Mouse (Mus musculus) thymus, adult 2 months (tissue): ENCODE measurements at regions not wholly inside any gene's neighbourhood (a gene's known extent, or its start where the extent isn't known, plus 50 kb on each side); places are given as distances from the start of the nearest gene placed in this dataset.

ENCODE experiments used
- DNase-seq: peaks from one replicate; pipeline ENCODE4 v3.0.0; 2021
- H3K27ac ChIP-seq: fragments of 200-500 bp; 2 replicates; pipeline ENCODE4 v1.5.1; 2012; ENCODE audit warnings: low read length, control low read depth; ENCODE audit not compliant: control insufficient read depth, insufficient read depth
- H3K27me3 ChIP-seq: fragments of 200-500 bp; 2 replicates; pipeline ENCODE4 v1.6.1; 2012; ENCODE audit warnings: mild to moderate bottlenecking, low read length, moderate library complexity, mixed read lengths; ENCODE audit not compliant: control insufficient read depth, insufficient read depth
- H3K36me3 ChIP-seq: fragments of 200-500 bp; 2 replicates; pipeline ENCODE4 v1.6.1; 2012; ENCODE audit warnings: mild to moderate bottlenecking, low read length, moderate library complexity; ENCODE audit not compliant: control insufficient read depth, insufficient read depth
- H3K4me1 ChIP-seq: fragments of 200-500 bp; replicated peaks from 2 replicates; pipeline ENCODE4 v1.6.1; 2012; ENCODE audit warnings: low read length; ENCODE audit not compliant: control insufficient read depth, insufficient read depth
- H3K4me3 ChIP-seq: fragments of 200-500 bp; 2 replicates; pipeline ENCODE4 v1.5.1; 2012; ENCODE audit warnings: mild to moderate bottlenecking, low read length, control low read depth, moderate library complexity; ENCODE audit not compliant: control insufficient read depth, insufficient read depth
- CTCF ChIP-seq: fragments of 200-500 bp; IDR thresholded peaks from 2 replicates; pipeline ENCODE4 v1.5.1; 2012; ENCODE audit warnings: mild to moderate bottlenecking, control low read depth, low read length, moderate library complexity, borderline replicate concordance; ENCODE audit not compliant: control insufficient read depth, poor library complexity, insufficient read depth; ENCODE audit errors: extremely low read depth
- POLR2A ChIP-seq: fragments of 200-500 bp; IDR thresholded peaks from 2 replicates; pipeline ENCODE4 v1.6.1; 2012; ENCODE audit warnings: mild to moderate bottlenecking, low read length, control low read depth, moderate library complexity; ENCODE audit not compliant: control insufficient read depth, poor library complexity, insufficient read depth; ENCODE audit errors: extremely low read depth
- WGBS: fragments of 180-500 bp; shearing (Covaris S2); methylation state at CpG from one replicate; pipeline ENCODE4 v1.1.7; 2018; 5-methylcytosine and 5-hydroxymethylcytosine counted together

DNA sequence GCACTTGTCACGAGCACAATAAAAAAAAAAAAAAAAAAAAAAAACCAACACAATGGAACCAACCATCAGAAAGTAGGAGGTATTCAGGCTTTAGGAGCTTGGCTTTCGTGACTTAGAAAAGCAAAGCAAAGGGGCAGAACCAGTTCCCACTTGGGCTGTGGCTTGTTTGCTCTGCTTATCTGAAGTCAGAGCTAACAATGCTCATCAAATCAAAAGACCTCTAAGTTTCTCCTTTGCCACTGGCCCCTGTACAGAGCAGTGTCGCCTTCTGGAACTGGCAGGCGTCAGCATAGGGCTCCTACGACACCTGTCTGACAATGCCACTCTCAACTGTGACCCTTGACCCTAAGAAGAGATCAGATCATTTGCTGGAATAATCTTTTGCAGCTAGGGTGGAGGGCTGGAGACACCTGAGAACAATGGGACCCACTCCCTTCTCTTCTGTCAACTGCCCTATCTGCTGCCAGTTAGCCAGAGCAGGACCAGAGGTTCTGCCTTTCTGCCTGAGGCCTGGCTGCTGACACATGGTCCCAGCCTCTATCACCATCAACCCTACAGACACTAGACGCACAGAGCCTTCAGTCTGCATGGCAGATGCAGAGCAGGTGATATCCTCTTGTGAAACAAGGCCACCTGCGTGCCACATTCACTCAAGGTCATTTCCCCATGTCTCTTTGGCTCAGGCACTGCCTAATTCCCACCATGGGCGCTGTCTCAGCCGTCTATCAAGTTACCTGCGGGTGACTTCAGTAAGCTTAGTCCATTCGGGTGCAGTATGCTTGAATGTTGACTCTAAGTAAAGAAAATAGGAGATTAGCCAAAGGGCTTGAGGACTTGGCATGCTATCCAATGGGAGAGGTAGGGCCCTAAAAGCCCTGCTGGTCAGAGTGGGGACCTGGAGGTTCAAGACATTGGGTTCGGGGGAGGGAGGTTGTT, 136.1 kb upstream of the Zfp703 start:
- WGBS: 89% methylated on average over 12 of the region's 12 CpGs

DNA sequence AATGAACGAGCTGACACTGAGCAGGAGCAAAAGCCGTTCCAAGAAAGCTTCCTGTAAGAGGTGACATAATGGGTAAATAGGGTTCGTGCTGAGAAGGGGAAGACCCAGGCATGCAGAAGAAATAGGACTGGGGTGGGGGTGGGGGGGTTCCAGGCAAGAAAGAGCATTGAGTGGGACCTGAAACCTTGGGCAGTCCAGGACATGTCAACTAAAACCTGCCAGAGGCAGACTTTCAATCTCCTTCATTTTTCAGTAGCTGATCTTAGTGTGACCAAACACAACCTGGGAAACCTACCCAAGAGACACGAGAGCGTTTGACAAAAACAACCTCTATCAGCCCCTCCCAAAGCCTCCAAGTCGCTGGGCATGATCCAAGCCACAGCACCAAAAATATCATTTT, 133.4 kb upstream of the Zfp703 start:
- WGBS: 41% methylated on average over 6 of the region's 6 CpGs
- H3K36me3 ChIP-seq: no peaks in the 10 kb centered on the region
- DNase-seq: no peak
- peaks cover 18% of the 10 kb centered on the region for H3K4me1 ChIP-seq
- H3K27me3 ChIP-seq: no peaks in the 10 kb centered on the region
- H3K4me3 ChIP-seq: no peak overlapping the region
- TF ChIP-seq POLR2A: no peak
- no peak for TF ChIP-seq CTCF
- H3K27ac ChIP-seq: no peak overlapping the region

More for the DNA sequence above, 136.1 kb upstream of the Zfp703 start:
- Histone ChIP-seq H3K27me3 (no peaks in the 10 kb centered on the region), H3K36me3 (no peaks in the 10 kb centered on the region), H3K4me1 (peaks cover 19% of the 10 kb centered on the region), H3K4me3 (no peak overlapping the region), H3K27ac (no peak overlapping the region)
- no peak for TF ChIP-seq CTCF
- TF ChIP-seq POLR2A: no peak
- DNase-seq: no peak

DNA sequence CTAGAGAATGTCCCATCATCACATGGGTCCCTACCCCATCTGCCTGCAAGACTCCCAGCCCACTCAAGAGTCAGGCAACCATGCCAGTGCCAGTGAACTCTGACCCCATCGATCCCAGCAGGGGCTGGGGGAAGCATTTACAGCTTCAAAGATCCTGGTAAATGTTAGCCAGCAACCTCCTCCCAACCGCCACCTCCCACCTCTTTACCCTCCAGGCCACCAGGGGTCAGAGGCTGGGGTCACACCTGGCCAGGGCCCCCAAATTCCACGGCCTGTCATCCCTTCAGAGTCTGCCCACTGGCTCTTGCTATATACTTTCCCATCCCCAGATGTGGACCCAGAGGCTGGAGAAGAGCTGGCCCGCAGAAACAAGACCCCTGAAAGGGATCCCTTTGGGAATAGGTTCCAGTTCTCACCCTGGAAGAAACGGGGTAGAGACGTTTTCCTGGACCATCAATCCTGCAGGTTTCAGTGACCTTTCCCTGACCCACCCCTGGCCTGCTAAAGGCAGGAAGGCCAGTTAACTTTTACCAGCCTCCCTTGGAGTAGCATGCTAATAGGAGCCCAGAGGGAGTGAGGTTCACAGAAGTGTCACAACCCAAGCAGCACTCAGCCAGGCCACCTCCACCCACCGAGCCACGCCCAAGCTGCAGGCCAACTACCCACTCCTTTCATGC, 132.9 kb upstream of the Zfp703 start:
- no peak overlapping the region; the same call in 1 of the 2 replicates for H3K27ac ChIP-seq
- H3K4me3 ChIP-seq: no peak overlapping the region
- H3K36me3 ChIP-seq: no peaks in the 10 kb centered on the region
- DNase-seq: no peak
- TF ChIP-seq CTCF: no peak
- TF ChIP-seq POLR2A: no peak
- peaks cover 18% of the 10 kb centered on the region for H3K4me1 ChIP-seq
- H3K27me3 ChIP-seq: no peaks in the 10 kb centered on the region
- WGBS: 77% methylated on average over 8 of the region's 8 CpGs

DNA sequence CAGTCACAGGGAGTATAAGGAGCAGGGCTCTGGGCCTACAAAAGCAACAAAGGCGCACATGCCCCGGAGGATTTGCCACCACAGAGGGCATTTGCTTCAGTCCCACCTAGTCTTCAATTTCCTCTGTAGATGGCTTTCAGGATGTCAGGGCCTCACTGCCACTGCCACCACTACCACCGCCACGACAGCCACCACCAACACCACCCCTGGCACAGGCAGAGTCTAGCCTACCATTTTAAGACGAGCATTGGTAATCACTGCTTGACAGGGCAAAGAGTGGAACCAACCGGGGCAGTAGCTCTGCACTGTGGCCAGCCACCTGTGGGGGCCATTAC, 132.3 kb upstream of the Zfp703 start:
- 47% methylated on average over 6 of the region's 6 CpGs for WGBS
- Histone ChIP-seq H3K27ac (no peak overlapping the region; the same call in 1 of the 2 replicates), H3K36me3 (no peaks in the 10 kb centered on the region), H3K27me3 (no peaks in the 10 kb centered on the region), H3K4me3 (no peak overlapping the region), H3K4me1 (peaks cover 18% of the 10 kb centered on the region)
- no peak for TF ChIP-seq CTCF
- TF ChIP-seq POLR2A: no peak
- DNase-seq: no peak

DNA sequence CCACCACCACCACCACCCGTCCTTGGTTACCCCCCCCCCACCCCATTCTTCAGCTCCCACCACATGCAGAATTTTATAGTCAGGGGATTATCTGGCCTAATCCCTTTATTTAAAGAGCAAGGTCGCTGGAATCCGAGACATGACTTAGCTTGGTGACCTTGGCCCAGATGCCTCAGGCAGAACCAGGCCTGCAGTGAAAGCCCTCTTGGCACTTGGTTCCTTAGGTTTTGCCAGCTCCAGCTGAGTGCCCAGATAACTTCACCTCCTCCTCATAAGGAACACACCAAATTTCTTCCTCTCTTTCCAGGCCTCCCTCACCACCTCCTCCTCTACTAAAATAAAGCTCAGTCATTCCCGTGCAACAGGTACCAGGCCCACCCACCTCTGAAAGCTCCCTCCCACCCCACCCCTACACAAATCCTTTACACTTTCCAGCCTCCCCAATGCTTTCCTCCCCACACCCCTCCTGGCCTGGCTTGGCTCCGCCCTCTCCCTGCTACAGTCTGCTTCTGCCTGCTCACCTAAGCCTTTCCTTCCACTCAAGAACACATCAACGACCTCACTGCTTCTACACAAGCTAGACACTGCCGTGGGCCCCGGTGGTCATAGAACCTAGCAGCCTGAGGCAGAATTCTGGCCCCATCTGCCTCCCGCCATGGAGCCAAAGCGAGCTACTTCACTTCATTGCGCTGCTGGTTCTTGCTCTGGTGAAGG, 131.5 kb upstream of the Zfp703 start:
- 54% methylated on average over 11 of the region's 11 CpGs for WGBS
- H3K27me3 ChIP-seq: no peaks in the 10 kb centered on the region
- peaks cover 18% of the 10 kb centered on the region for H3K4me1 ChIP-seq
- no peak for DNase-seq
- H3K27ac ChIP-seq: no peak overlapping the region
- H3K4me3 ChIP-seq: no peak overlapping the region
- TF ChIP-seq POLR2A (no peak), CTCF (no peak)
- H3K36me3 ChIP-seq: no peaks in the 10 kb centered on the region

DNA sequence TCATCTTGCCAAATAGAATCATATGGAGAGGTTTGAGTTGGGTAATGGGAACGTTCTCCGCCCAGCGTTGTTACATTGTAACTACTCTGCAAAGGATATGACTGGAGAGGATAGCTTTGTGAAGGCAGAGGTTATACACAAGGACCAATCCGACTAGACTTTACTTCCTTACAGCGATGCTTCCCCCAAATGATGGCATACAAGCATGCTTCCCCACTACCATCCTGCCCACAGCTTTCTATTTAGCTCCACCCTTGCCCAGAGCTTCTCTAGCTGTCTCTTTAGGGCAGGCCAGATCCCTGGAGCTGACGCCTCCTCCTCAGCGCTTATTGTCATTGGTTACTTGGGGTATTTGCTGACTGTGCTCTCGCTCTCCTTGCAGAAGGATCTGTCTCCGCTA, 130.1 kb upstream of the Zfp703 start:
- H3K4me1 ChIP-seq: peaks cover 12% of the 10 kb centered on the region
- H3K27me3 ChIP-seq: no peaks in the 10 kb centered on the region
- H3K27ac ChIP-seq: no peak overlapping the region
- no peak for DNase-seq
- no peak overlapping the region for H3K4me3 ChIP-seq
- no peak for TF ChIP-seq POLR2A
- no peak for TF ChIP-seq CTCF
- no peaks in the 10 kb centered on the region for H3K36me3 ChIP-seq
- 81% methylated on average over 9 of the region's 9 CpGs for WGBS
